Mouse (Mus musculus) MEL (cell line): ENCODE measurements around the gene Nrxn3. TPM values are rescaled to one million over a fixed set of nuclear protein-coding genes. Genes with fewer than 3 reads are reported as not detected.

Experiments
- DNase-seq: peaks from one replicate; pipeline ENCODE4 v3.0.0; 2011; ENCODE audit warnings: low read depth, low spot score
- H3K27ac ChIP-seq: 2 replicates; pipeline ENCODE4 v1.5.1; 2012; ENCODE audit warnings: low read depth, mild to moderate bottlenecking, control low read depth, low read length, moderate library complexity; ENCODE audit not compliant: control insufficient read depth
- H3K27me3 ChIP-seq, 2 experiments: fragments of 150-350 bp in 1 of 2; sonication (generic) in 1 of 2; 2 replicates each; pipeline ENCODE4 v1.6.1; 2012; ENCODE audit warnings: low read length in 2 of 2, mild to moderate bottlenecking in 2 of 2, improper control_type of control experiment in 1 of 2, moderate library complexity in 1 of 2; ENCODE audit not compliant: insufficient read depth in 2 of 2, control insufficient read depth in 1 of 2
- H3K36me3 ChIP-seq, 2 experiments: 2 replicates each; pipeline ENCODE4 v1.6.1; 2012 to 2014; ENCODE audit warnings: low read length in 2 of 2, improper control_type of control experiment in 1 of 2, inconsistent platforms in 1 of 2, mild to moderate bottlenecking in 1 of 2; ENCODE audit not compliant: insufficient read depth in 2 of 2, control insufficient read depth in 1 of 2
- H3K4me1 ChIP-seq, 2 experiments: fragments of 150-350 bp in 1 of 2; sonication (generic) in 1 of 2; 2 replicates each; pipeline ENCODE4 v1.6.1; 2012; ENCODE audit warnings: low read length in 2 of 2, improper control_type of control experiment in 1 of 2, mild to moderate bottlenecking in 1 of 2; ENCODE audit not compliant: insufficient read depth in 2 of 2, control insufficient read depth in 1 of 2
- H3K4me3 ChIP-seq, 2 experiments: fragments of 150-350 bp in 1 of 2; sonication (generic) in 1 of 2; 2 replicates each; pipeline ENCODE4 v1.5.1; 2012; ENCODE audit warnings: low read depth in 2 of 2, low read length in 2 of 2, mild to moderate bottlenecking in 2 of 2, moderate library complexity in 2 of 2, control low read depth in 1 of 2, improper control_type of control experiment in 1 of 2; ENCODE audit not compliant: control insufficient read depth in 1 of 2, insufficient read depth in 1 of 2
- H3K79me2 ChIP-seq: 2 replicates; pipeline ENCODE4 v1.6.1; 2012; ENCODE audit warnings: mild to moderate bottlenecking, low read length, moderate library complexity; ENCODE audit not compliant: control insufficient read depth, poor library complexity, insufficient read depth
- H3K9ac ChIP-seq: 2 replicates; pipeline ENCODE4 v1.6.1; 2012; ENCODE audit warnings: low read depth, mild to moderate bottlenecking, control low read depth, low read length, moderate library complexity; ENCODE audit not compliant: control insufficient read depth, poor library complexity, severe bottlenecking
- H3K9me3 ChIP-seq: fragments of 150-350 bp; sonication (generic); replicated peaks from 2 replicates; pipeline ENCODE4 v1.6.1; 2012; ENCODE audit warnings: mild to moderate bottlenecking, low read length, improper control_type of control experiment, moderate library complexity; ENCODE audit not compliant: insufficient read depth
- BHLHE40 ChIP-seq: IDR thresholded peaks from 2 replicates; pipeline ENCODE4 v1.6.1; 2012; ENCODE audit warnings: low read depth, mild to moderate bottlenecking, inconsistent platforms, low read length, improper control_type of control experiment, borderline replicate concordance
- CHD1 ChIP-seq: IDR thresholded peaks from 2 replicates; pipeline ENCODE4 v1.6.1; 2012; ENCODE audit warnings: low read depth, mild to moderate bottlenecking, inconsistent platforms, low read length, improper control_type of control experiment
- CTCF ChIP-seq, 3 experiments: IDR thresholded peaks in 2 of 3; conservative IDR thresholded peaks in 1 of 3; 2 replicates each; pipeline ENCODE4 v1.5.1; 2011 to 2012; ENCODE audit warnings: low read length in 3 of 3, low read depth in 2 of 3, mild to moderate bottlenecking in 2 of 3, improper control_type of control experiment in 1 of 3, inconsistent platforms in 1 of 3, mixed read lengths in 1 of 3, moderate library complexity in 1 of 3; ENCODE audit not compliant: control insufficient read depth in 1 of 3, insufficient read depth in 1 of 3, poor library complexity in 1 of 3, severe bottlenecking in 1 of 3
- EP300 ChIP-seq, 2 experiments: IDR thresholded peaks; 2 replicates each; pipeline ENCODE4 v1.6.1; 2011; ENCODE audit warnings: improper control_type of control experiment in 2 of 2, low read length in 2 of 2, low read depth in 1 of 2, mild to moderate bottlenecking in 1 of 2
- MAFK ChIP-seq: IDR thresholded peaks from 2 replicates; pipeline ENCODE4 v1.6.1; 2011; ENCODE audit warnings: low read depth, mild to moderate bottlenecking, low read length, improper control_type of control experiment, borderline replicate concordance
- MAZ ChIP-seq: IDR thresholded peaks from 2 replicates; pipeline ENCODE4 v1.6.1; 2012; ENCODE audit warnings: low read depth, mild to moderate bottlenecking, inconsistent platforms, low read length, improper control_type of control experiment
- MYB ChIP-seq: IDR thresholded peaks from 2 replicates; pipeline ENCODE4 v1.6.1; 2011; ENCODE audit warnings: mild to moderate bottlenecking, low read depth, low read length, improper control_type of control experiment
- NRF1 ChIP-seq: IDR thresholded peaks from 2 replicates; pipeline ENCODE4 v1.6.1; 2014; ENCODE audit warnings: low read depth, mild to moderate bottlenecking, inconsistent platforms, low read length, improper control_type of control experiment, moderate library complexity; ENCODE audit not compliant: poor library complexity, insufficient read depth, severe bottlenecking
- POLR2A ChIP-seq, 2 experiments: IDR thresholded peaks; 2 replicates each; pipeline ENCODE4 v1.6.1; 2011 to 2012; ENCODE audit warnings: low read length in 2 of 2, mild to moderate bottlenecking in 2 of 2, control low read depth in 1 of 2, improper control_type of control experiment in 1 of 2, low read depth in 1 of 2, moderate library complexity in 1 of 2; ENCODE audit not compliant: control insufficient read depth in 1 of 2, insufficient read depth in 1 of 2, poor library complexity in 1 of 2
- RAD21 ChIP-seq: IDR thresholded peaks from 2 replicates; pipeline ENCODE4 v1.6.1; 2011; ENCODE audit warnings: mild to moderate bottlenecking, low read depth, low read length, improper control_type of control experiment
- SIN3A ChIP-seq: IDR thresholded peaks from 2 replicates; pipeline ENCODE4 v1.6.1; 2012; ENCODE audit warnings: low read length, improper control_type of control experiment, inconsistent platforms
- TCF12 ChIP-seq: IDR thresholded peaks from 2 replicates; pipeline ENCODE4 v1.6.1; 2014; ENCODE audit warnings: low read depth, mild to moderate bottlenecking, inconsistent platforms, low read length, improper control_type of control experiment, moderate library complexity
- UBTF ChIP-seq: IDR thresholded peaks from 2 replicates; pipeline ENCODE4 v1.6.1; 2012; ENCODE audit warnings: low read depth, mild to moderate bottlenecking, inconsistent platforms, low read length, improper control_type of control experiment, moderate library complexity, borderline replicate concordance; ENCODE audit not compliant: insufficient read depth
- USF1 ChIP-seq: IDR thresholded peaks from 2 replicates; pipeline ENCODE4 v1.6.1; 2014; ENCODE audit warnings: low read depth, mild to moderate bottlenecking, inconsistent platforms, low read length, improper control_type of control experiment, moderate library complexity
- ZC3H11A ChIP-seq: IDR thresholded peaks from 2 replicates; pipeline ENCODE4 v1.6.1; 2012; ENCODE audit warnings: low read depth, mild to moderate bottlenecking, inconsistent platforms, low read length, improper control_type of control experiment
- ZNF384 ChIP-seq: IDR thresholded peaks from 2 replicates; pipeline ENCODE4 v1.6.1; 2012; ENCODE audit warnings: low read depth, mild to moderate bottlenecking, inconsistent platforms, low read length, improper control_type of control experiment
- polyA plus RNA-seq, 2 experiments: library from polyadenylated mRNA; stranded (reverse) in 1 of 2; unstranded in 1 of 2; fragments of >175 nt in 1 of 2; fragments of >200 nt in 1 of 2; gene quantifications; 2 replicates each; pipeline versions ENCODE4 v1.2.1 to v1.2.4; 2012; ENCODE audit warnings: low replicate concordance in 2 of 2, low read depth in 1 of 2; ENCODE audit not compliant: insufficient read length in 2 of 2, insufficient read depth in 1 of 2, missing spikeins in 1 of 2
- total RNA-seq: library from RNA; depleted of rRNA; stranded (reverse); fragments of 300-350 nt; gene quantifications from 2 replicates; pipeline ENCODE4 v1.2.3, GENCODE M21; 2012

Gene Nrxn3
- total and polyA plus RNA-seq, 3 experiments = not detected

- no peak for DNase-seq
- Histone ChIP-seq H3K27ac (no peak overlapping the region), H3K4me3 (no peak overlapping the region), H3K36me3 (no peaks in the 10 kb centered on the region), H3K4me1 (no peaks in the 10 kb centered on the region), H3K27me3 (no peaks in the 10 kb centered on the region), H3K9me3 (no peaks in the 10 kb centered on the region), H3K79me2 (no peaks in the 10 kb centered on the region), H3K9ac (no peak overlapping the region)
- TF ChIP-seq EP300 (IDR thresholded peaks at IDR 0.05; ENCODE audit: low read depth in 1 of 2, low read length in 2 of 2) (no peak), POLR2A (IDR thresholded peaks at IDR 0.05; ENCODE audit: control insufficient read depth in 1 of 2, insufficient read depth in 1 of 2, low read depth in 1 of 2, low read length in 2 of 2, poor library complexity in 1 of 2) (no peak), ZNF384 (no peak), RAD21 (no peak), USF1 (no peak), UBTF (no peak), MAFK (no peak), TCF12 (no peak), SIN3A (no peak), CHD1 (no peak)
These were observed 1042.5 kb downstream of the Nrxn3 start for GRCm38 (mm10) chr12:89765179-89765578.

GRCm38 (mm10) chr12:89788794-89789193 lies 1066.1 kb downstream of the Nrxn3 start:
- Histone ChIP-seq H3K4me3 (no peak overlapping the region), H3K36me3 (no peaks in the 10 kb centered on the region), H3K27ac (no peak overlapping the region), H3K27me3 (no peaks in the 10 kb centered on the region)
- no peak for DNase-seq
- no peak for TF ChIP-seq BHLHE40
- no peak for TF ChIP-seq NRF1
- no peak for TF ChIP-seq ZNF384
- TF ChIP-seq MYB = no peak
- TF ChIP-seq CTCF (IDR thresholded peaks at IDR 0.05 in 2 of 3, conservative IDR thresholded peaks at IDR 0.05 in 1 of 3; ENCODE audit: control insufficient read depth in 1 of 3, insufficient read depth in 1 of 3, low read depth in 2 of 3, low read length in 3 of 3, poor library complexity in 1 of 3, severe bottlenecking in 1 of 3) = no peak
- TF ChIP-seq ZC3H11A = no peak
- no peak for TF ChIP-seq USF1
- no peak for TF ChIP-seq UBTF
- no peak for TF ChIP-seq POLR2A (IDR thresholded peaks at IDR 0.05; ENCODE audit: control insufficient read depth in 1 of 2, insufficient read depth in 1 of 2, low read depth in 1 of 2, low read length in 2 of 2, poor library complexity in 1 of 2)
- TF ChIP-seq MAZ = no peak
- TF ChIP-seq, all 39 proteins: peak for 0
- no peaks in the 10 kb centered on the region for H3K9me3 ChIP-seq
- no peaks in the 10 kb centered on the region for H3K4me1 ChIP-seq
- no peaks in the 10 kb centered on the region for H3K79me2 ChIP-seq
- no peak overlapping the region for H3K9ac ChIP-seq
